In the genomic region with DNA sequence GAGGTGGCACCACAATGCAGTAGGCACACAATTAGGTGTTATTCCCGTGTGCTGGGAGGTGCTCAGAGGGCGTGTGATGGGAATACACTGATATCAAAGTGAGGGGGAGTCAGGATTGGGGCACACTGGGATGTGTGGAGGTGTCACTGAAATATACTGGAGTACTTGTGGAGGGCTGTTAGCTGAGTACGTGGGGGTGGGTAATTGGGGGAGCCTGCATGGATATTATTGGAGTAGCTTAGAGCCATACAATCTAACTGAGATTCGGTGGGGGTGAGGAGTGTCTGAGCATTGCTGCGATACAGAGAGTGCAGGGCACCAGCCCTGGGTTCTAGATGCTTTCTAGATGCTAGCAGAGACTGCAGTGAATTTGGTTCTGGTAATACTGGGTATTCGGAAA, we compare ENCODE assay signal across 30 mouse cellular contexts. TPM values are rescaled to one million over a fixed set of nuclear protein-coding genes. Genes with fewer than 3 reads are reported as not detected.
"Had no signal": no experiment of that assay in that cellular context is flagged by ENCODE, and none has a peak within 500 bp of the region (broad histone marks: within the 10 kb centered on the region; RNA-seq: fewer than 3 reads in every experiment).

No protein-coding gene starts in this region.

- H3K27ac ChIP-seq: embryonic facial prominence, embryonic 10.5 days; embryonic facial prominence, embryonic 12.5 days; embryonic facial prominence, embryonic 13.5 days; embryonic facial prominence, embryonic 15.5 days; forebrain, embryonic 10.5 days; forebrain, embryonic 12.5 days; forebrain, embryonic 13.5 days; forebrain, embryonic 15.5 days; gastrocnemius, adult 2 months had no signal

- H3K4me3 ChIP-seq: embryonic facial prominence, embryonic 10.5 days; embryonic facial prominence, embryonic 12.5 days; embryonic facial prominence, embryonic 13.5 days; embryonic facial prominence, embryonic 15.5 days; erythroblast, embryonic 14.5 days; forebrain, embryonic 10.5 days; forebrain, embryonic 12.5 days; forebrain, embryonic 13.5 days; forebrain, embryonic 15.5 days; gastrocnemius, adult 2 months had no signal

- DNase-seq: cerebellum, adult 2 months; cerebellum, adult 8-10 months; cerebellum, adult 9-10 months; cerebellum, adult 9-11 months; cerebellum, postnatal 10 days; cerebellum, postnatal 14 days; cerebellum, postnatal 25 days; cerebellum, postnatal 36 days; embryo, embryonic 11 days; forebrain, postnatal 0 days; gastrocnemius, adult 2 months; gastrocnemius, postnatal 10 days; gastrocnemius, postnatal 14 days; gastrocnemius, postnatal 25 days; gastrocnemius, postnatal 36 days; heart, adult 11 months; heart, adult 18-20 months had no signal

RNA-seq across cellular contexts. Expression of a gene that starts 30.2 kb away (rescaled TPM):
- total RNA-seq: common myeloid progenitor, adult 5-6 weeks; granulocyte monocyte progenitor cell, adult 5-6 weeks had no signal

RNA-seq across cellular contexts. Expression of a gene that starts 45.4 kb away (rescaled TPM):
- total RNA-seq: gastrocnemius, adult 2 months; gastrocnemius, adult 8-10 months; gastrocnemius, postnatal 10 days; gastrocnemius, postnatal 14 days; gastrocnemius, postnatal 25 days; gastrocnemius, postnatal 36 days; gastrocnemius, postnatal 4 days had no signal
